Mouse (Mus musculus) layer of hippocampus, postnatal 25 days (tissue): ENCODE results near the gene B830017H08Rik. TPM values are rescaled to one million over a fixed set of nuclear protein-coding genes. Genes with fewer than 3 reads are reported as not detected.
A peak's percentile ranks its signal among the peaks of the same experiment; 100 is the strongest.

Experiments
- DNase-seq, 2 experiments: peaks; one replicate each; pipeline ENCODE4 v3.0.0; 2022; ENCODE audit warnings: mixed read lengths in 2 of 2, low spot score in 1 of 2; ENCODE audit errors: extremely low spot score in 1 of 2
- total RNA-seq, 2 experiments: library from RNA; stranded (reverse); gene quantifications; 2 replicates each; pipeline ENCODE4 v1.2.3; 2021

B830017H08Rik gene
- total RNA-seq, 2 experiments from 2014 or later, result 3.6 to 3.7 TPM

GRCm38 (mm10) chr16:17807192-17808009 is 25.5 kb upstream of the B830017H08Rik start:
- peak; percentile 77 to 81 for DNase-seq

GRCm38 (mm10) chr16:17809125-17809524 is 23.8 kb upstream of the B830017H08Rik start:
- DNase-seq, result no peak

GRCm38 (mm10) chr16:17809711-17810110 is 23.2 kb upstream of the B830017H08Rik start:
- no peak for DNase-seq

DNA sequence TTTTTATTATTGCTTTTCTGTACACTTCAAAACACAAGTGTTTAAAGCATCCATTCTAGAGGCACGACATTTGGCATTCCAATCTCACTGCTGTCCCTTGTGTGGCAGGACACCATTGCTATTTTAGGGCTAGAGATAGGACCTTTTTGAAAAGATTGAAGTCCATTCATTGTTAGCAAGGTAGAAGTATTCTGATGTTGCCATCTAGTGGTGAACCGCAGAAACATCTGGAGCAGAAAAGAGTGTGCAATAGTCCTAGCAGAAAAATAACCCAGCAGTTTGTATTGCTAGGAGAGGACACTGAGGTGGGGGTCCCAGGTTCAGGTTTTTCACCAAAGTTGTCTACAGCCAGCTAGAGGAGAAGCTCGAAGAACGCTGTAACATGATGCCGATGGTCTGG is 20.8 kb upstream of the B830017H08Rik start:
- no peak for DNase-seq

DNA sequence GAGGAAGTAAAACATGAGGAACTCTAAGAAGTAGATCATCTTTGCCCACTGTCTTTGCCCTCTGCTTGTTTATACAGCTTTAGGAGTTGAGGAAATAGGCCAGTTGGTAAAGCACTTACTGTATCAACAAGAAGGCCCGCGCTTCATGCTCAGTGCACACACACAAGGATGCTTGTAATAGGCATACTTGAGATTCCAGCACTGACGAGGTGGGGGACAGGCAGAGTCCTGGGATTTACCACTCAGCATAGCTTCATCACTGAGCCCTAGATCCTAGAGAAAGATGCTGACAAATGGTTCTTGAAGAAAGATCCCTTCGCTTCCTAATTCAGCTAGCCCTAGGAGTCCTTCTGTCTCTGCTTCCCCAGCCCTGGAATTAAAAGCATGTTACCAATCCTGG is 19.7 kb upstream of the B830017H08Rik start:
- DNase-seq, result no peak

DNA sequence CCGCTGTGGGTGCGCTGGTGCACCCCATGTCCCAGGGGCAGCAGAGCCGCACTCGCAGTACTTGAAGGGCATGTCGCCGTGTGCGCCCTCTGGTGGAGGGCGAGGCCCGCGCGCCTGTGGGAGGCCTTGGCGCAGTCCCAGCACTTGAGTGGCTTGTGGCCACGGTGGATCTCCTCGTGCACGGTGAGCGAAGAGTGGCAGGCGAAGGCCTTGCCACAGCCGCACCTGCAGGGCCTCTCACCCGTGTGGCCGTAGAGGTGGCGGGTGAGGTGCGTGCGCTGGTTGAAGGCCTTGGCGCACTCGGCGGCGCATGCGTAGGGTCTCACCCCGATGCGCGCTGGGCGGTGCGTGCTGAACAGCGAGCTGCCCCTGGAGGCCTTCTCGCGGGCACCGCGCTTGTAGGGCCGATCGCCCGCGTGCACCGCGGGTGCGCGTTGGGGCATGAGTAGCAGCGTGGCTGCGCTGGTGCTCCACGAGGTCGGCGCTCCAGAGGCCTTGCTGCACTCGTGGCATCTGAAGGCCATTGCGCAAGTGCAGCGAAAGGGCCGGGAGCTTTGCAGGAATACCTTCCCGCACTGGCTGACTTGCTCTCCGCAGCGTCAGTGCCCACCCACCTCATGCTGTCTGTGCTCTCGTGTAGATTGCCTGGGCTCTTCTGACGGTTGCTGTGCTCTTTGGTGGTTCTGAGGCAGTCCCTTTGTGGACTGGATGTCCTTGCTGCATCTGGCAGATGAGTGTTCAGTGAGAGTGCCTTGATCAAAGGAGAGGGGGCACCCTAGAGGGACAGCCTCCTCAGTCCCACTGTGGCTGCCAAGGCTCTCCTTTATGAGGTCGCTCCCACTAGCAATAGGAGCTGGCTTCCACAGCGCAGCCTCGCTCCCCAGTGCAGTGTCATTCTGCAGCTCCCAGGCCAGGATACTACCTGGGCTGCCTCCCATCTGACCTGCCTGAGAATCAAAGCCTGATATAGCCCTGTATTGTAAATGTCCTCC is 17.2 kb upstream of the B830017H08Rik start:
- peak; percentile 48 to 62 for DNase-seq

- no peak for DNase-seq
Measured at GRCm38 (mm10) chr16:17816528-17816927, 16.4 kb upstream of the B830017H08Rik start.

DNA sequence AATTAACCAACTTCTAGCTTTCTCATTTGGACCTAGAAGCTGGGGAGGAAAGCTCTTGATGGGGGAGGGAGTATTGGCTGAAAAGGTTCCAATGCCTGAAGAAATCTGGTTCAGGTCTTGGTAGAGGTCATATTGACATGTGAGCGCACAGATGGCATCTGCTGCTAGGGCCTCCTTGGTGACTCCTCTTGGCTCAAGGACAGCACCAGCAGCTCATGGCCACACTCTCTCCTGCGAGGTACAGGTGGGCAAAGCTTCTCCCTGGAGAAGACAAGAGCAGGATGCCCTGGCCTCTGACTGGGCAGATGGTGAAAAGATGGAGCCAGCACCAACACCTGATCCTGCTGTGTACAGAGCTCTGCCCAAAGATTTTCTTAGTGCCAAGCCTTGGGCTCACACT is 6.4 kb upstream of the B830017H08Rik start:
- DNase-seq, result no peak

GRCm38 (mm10) chr16:17828229-17828628 is 4.7 kb upstream of the B830017H08Rik start:
- no peak for DNase-seq

GRCm38 (mm10) chr16:17828867-17829266 is 4.1 kb upstream of the B830017H08Rik start:
- DNase-seq, result no peak

DNA sequence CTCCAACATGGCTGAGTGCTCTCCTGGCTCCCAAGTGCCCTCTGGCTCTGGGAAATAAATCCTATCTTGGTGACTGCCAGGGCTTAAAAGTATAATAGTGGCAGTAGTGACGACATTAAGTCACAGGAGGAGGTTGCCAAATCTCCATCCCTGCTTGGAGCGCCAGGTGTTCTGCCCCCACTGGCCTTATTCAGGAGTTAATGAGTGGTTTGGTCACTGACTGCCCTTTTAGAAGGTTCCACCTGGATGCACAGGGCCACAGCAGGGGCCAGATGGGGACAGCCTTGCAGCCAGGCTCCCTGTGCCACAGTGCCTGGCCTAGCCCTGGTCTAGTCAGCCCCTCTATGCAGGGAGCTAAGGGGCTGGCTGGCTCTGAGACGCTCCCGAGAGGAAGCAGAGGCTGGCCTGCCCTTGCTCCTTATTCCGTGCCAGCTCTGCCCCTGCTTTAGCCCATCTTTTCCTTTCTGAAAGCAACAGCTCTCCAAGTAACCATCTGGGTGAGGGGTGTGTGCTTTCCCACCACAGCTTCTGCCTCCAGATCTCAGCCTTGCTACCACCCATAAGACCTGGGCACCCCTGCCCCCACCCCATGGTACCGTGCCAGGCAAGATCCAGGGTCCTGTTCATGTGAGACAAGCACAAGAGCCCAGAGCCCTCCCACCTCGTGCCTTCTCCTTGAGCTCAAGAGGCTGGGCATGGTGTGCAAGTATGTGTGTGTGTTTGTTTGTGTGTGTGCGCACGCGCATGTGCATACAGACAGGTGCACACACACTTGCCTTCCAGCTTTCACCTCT is 2.3 kb upstream of the B830017H08Rik start:
- no peak for DNase-seq

DNA sequence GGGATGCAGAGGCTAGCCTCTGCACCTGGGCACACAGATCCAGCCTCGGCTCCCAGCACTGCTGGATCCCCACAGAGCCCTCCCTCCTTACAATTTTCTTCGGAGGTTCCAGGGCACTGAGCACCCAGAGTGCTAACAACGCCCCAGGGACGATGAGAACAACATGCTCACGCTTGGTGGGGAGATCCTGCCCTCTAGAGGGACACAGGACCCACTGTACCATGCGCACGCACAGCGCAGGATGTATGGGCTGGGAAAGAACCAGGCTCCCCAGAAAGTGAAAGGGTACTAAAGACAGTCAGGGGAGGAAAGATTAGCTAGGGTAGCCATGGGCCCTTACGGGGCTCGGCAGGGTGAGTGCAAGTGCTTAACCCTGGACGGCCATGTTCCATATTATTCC is 1.1 kb upstream of the B830017H08Rik start:
- no peak for DNase-seq

DNA sequence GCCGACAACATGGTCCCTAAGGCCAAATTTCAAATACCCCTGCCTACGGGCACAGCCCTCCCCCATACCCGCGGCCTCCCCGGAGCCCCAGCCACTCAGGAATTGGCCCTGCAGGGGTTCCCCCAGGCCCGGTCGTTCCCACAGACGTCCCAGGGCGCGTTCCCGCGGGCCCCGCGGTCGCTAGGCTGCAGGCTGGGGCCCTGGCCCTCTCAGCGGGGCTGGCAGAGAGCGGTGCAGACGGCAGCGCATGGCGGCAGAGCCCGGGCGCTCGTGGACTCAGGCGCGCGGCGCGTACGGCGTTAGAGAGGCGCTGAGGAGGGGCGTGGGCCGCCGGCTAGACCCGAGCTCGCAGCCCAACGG is 380 bp downstream of the B830017H08Rik start:
- peak in 1 of 2 experiments; percentile 29 for DNase-seq

- DNase-seq, result peak; percentile 51 to 71
Measured at GRCm38 (mm10) chr16:17833681-17834399, 919 bp downstream of the B830017H08Rik start.

- no peak for DNase-seq
Measured at GRCm38 (mm10) chr16:17834543-17834942, 1.6 kb downstream of the B830017H08Rik start.

GRCm38 (mm10) chr16:17835481-17835880 is 2.6 kb downstream of the B830017H08Rik start:
- DNase-seq, result no peak

GRCm38 (mm10) chr16:17838051-17838450 is 5.1 kb downstream of the B830017H08Rik start, which contains the start of gene Car15:
Gene Car15 (minus strand): TSS chr16:17838364.
- DNase-seq, result no peak

- no peak for DNase-seq
Measured at GRCm38 (mm10) chr16:17839976-17840375, 7.1 kb downstream of the B830017H08Rik start.

DNA sequence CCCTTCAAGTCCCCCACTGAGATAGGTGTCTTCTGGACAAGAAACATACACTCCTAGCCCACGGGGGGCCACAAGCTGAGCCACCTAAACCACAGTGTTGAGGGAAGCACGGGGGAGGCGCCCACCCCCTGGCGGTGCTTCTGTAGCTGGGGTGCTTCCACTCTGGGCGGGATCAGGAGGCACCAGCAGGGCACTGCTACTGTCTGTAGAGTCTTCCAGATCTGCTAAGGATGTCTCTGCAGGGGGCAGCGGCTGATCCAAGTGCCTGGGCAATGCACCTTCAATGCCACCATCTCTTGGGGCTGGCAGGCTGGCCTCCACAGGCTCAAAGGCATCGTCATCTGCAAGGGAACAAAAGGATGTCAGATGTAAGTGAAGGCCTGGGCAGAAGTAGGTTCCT is 9.5 kb downstream of the B830017H08Rik start:
- no peak for DNase-seq
